Mouse (Mus musculus) heart, postnatal 10 days (tissue): ENCODE results near the gene Amn. TPM values are rescaled to one million over a fixed set of nuclear protein-coding genes. Genes with fewer than 3 reads are reported as not detected.

Experiments used
- DNase-seq, 2 experiments: peaks; one replicate each; pipeline ENCODE4 v3.0.0; 2021
- intact Hi-C: fragments of 180-260 bp; cut with DNase I; formaldehyde crosslinking; loops from one replicate; pipeline ENCODE4 v1.15.1; 2025
- total RNA-seq, 2 experiments: library from RNA; stranded (reverse); gene quantifications; 2 replicates each; pipeline ENCODE4 v1.2.3; 2021

The Amn gene
- not detected for total RNA-seq

DNA sequence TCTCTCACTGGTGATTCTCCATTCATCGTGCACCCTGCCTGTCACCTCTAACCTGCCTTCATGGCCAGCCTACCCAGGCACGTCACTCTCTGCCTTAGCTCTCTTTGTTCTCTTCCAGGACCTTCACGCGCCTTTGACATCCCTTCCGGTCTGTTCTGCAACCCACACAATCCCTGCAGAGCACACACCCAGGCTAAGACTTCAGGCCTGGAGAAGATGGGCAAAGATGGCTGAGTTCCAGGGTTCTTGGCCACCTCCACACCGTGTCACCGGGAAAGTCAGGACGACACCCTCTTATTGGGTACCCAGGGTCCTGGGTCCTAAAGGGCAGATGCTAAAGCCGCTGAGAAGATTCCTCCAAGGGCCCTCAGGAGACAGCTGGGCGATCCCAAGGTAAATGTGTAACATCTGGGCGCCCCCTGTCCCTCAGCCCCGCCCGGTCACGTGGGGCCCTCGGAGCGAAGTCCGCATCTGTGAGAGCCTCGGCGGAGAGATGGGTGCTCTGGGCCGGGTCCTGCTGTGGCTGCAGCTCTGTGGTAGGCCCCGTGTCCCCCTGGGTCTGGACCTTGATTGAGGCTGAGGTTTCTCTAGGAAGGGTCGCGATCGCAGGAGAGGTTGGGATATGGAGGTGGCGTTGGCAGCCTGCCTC lies at the start of gene Amn:
Amn (plus strand) TSS at position 467 of the 649 bp plus-strand sequence.
- DNase-seq = no peak
- intact Hi-C loops = loop anchor here (5.0 kb wide), 1 partner anchor 197 kb away; no protein-coding TSS in a partner anchor

DNA sequence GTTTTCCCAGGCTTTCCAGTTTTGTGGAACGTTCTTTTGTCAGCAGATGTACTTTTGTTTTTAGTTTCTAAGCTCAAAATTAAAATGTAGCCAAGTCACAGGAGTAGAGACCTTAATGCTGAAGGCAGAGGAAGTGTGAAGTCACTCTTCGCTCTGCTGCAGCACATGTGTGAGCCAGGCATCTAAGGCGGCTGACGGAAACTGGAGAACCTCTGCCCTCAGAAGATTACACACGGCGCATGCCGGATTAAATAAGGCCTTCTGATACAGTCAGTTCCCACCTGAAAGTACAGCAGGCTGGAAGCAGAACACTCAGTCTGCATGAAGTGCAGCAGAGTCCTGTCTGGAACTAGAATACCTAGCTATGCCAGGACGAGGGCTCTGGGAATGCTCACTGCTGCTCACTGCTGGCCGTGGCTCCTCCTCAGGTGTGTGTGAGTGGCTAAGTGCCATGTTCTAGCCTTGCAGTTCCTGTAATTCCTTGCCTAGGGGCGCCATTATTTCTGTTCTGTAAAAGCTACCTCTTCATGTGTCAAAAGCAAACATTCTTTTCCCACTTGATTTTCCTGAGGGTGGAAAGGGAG lies 45.6 kb upstream of the Amn start:
- intact Hi-C loops = no loop called here
- no peak for DNase-seq

DNA sequence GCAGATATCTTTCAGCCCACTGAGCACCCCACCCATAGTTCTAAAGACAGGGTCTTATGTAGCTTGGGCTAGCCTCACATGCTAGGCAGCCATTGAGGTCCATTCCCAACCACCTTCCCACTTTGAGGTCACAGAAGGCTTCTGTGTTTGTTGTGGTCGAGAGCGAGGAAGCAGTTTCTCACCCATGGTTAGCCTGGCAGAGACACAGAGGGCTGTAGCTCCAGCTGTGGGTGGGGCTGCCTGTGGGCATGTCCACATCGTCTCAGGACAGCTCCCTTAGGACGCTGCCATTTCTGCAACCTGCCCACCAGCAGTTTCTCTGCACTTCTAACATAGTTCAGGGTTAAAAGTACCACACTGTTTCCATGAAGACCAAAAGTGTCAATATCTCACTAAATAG lies 43.5 kb upstream of the Amn start:
- DNase-seq = no peak
- intact Hi-C loops = no loop called here

DNA sequence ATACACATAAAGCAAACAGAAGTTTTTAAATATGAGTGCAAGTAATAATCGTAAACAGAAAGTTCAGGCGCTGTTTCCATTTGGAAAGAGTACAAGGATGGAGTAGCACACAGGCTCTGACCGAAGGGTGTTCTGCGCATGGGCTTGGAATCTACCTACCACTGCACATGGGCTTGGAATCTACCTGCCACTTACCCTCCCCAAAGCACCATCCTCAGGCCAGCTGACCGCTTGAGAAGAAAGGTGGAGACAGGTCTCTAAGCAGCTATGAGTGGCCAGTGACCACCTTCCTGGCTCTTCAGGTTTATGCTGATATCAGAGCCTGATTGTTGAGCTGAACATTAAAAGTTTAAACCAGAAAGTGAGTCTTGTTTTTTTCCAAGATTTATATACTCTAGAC lies 42.4 kb upstream of the Amn start:
- intact Hi-C loops = no loop called here
- DNase-seq = no peak

DNA sequence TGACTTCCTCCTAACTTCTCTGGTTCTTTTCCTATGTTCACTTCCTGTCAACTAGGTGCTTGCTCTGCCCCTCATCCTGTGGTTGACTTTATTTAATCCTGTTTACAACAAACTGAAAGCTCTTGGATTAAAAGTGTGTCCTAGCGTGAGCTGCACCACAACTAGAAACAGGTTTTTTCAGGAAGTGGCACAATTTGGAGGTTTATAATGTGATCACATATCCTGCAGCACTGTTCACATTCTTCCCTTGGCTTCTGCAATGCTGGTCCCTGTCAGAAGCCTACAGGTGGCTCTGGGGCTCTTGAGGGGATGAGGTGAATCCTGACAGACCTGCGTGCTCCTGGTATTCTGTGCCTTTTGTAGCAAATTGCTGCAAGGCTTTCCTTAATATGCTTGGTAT lies 40.1 kb upstream of the Amn start:
- intact Hi-C loops = no loop called here
- no peak for DNase-seq

DNA sequence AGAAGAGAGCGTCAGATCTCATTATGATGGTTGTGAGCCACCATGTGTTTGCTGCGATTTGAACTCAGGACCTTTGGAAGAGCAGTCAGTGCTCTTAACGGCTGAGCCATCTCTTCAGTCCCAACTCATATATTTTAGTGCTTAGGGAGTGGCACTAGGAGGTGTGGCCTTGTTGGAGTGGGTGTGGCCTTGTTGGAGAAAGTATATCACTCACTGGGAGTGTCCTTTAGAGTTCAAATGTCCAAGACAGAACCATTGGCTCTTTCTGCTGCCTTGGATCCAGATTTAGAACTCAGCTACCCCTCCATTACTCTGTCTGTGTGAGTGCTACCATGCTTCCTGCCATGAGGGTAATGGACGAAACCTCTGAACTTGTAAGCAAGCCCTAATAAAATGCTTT lies 37.1 kb upstream of the Amn start:
- intact Hi-C loops = no loop called here
- no peak for DNase-seq

DNA sequence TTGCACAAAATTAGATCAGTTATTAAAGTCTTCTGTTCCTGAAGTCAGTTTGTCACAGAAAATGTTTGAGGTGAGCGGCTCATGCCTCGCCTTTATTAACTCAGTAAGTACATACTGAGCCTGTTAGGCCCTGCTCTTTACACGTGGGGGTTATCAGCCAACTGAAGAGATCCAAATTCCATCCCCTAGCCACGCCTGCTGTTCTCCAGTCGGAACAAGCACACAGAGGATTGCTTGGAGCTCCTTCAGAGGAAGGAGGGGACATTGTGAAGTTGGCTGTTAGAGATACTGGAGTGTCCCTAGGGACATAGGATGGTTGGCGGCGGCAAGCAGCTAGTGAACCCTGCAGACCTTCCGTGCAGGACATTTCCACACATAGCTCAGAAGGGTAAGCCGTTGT lies 36.5 kb upstream of the Amn start:
- DNase-seq = peak; percentile 8 to 13
- intact Hi-C loops = no loop called here

DNA sequence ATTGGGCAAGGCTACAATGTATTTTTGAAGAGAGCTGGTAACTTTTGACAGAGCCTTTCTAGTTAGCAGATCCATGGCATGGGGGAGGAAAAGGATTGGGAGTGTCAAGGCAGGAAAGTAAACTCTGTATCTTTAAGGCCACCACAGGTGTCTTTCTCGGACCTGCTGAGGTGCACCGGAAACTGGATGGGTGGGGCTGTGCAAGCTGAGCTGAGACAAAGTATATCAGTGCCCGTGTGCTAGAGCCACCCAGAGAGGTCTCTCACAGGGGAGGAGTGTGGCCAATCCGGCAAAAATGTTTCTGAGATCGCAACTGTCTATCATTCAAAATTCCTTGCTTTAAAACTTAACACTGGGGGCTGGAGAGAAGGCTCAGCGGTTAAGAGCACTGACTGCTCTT lies 35.3 kb upstream of the Amn start:
- intact Hi-C loops = no loop called here

DNA sequence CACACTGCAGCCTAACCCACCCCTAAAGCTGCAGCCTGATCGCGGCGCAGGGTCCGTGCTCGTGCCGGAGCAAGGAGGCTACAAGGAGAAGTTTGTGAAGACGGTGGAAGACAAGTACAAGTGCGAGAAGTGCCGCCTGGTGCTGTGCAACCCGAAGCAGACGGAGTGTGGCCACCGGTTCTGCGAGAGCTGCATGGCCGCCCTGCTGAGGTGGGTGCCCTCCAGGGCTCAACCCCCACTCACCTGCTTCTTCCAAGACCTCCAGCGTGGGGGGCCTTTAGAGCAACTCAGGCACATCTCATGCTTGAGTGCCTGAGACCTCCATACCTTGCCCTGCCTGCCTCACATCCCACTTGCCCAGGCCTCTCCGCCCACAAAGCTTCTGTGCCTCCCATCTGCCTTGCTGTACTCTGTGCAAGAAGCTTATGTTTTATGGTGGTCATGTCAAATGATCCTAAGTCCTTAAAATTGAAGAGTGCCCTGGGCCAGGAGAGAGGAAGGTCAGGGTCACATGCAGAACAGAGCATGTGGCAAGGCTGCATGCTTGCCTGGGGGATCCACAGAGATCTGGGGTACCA lies 33.2 kb upstream of the Amn start:
- no peak for DNase-seq
- intact Hi-C loops = no loop called here

More for the DNA sequence above, 35.3 kb upstream of the Amn start:
- no peak for DNase-seq

DNA sequence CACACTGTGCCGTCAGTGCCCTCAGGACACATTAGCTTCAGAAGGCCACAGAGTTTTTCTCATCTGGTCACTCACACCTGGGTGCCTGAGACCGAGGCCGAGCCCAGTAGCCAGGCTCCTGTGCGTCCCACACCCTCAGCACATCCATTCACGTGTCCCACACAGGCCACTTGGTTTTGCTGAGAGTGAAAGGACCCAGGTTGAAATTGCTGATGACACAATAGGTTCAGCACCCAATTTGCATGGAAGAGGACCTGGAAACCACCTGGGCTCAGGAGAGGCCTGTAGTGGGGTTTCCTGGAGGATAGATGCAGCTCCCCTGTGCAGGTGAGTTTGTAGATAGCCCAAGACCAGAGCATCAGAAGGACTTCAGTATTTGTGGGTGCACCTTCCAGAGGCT lies 32.5 kb upstream of the Amn start:
- intact Hi-C loops = no loop called here
- no peak for DNase-seq

DNA sequence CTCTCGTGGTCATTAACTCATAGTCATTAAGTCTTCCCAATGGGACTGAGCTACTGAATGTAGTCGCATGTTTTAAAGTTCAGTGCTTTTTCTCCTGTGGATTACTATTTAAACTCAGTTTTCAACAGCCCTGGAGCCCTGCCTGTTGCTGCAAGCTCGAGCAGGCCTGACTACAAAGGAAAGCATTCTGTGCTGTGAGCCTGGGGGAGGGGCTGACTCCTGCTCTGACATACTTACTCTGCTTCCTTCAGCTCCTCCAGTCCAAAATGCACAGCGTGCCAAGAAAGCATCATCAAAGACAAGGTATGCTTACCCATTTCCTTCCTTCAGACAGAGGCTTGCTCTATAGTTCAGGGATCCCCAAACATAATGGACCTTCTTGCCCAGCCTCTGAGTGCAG lies 32.1 kb upstream of the Amn start:
- peak in 1 of 2 experiments; percentile 13 for DNase-seq
- intact Hi-C loops = no loop called here

DNA sequence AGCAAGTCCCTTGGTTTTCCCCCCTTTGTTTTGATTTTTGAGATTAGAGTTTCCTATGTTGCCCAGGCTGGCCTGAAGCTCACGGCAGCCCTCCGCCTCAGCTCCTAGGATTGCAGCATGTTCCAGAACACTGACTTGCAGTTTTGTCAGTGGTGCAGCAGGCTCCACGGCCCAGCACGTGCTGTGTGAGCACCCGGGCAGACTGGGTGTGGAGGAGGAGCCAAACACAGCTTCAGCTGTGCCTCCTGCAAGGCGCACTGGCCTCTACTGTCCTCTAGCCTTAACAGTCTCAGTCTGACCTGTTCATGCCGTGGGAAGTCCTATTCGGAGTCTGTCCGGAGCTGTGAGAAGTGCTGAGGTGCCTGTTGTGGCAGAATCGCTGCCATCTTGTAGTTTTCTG lies 31.0 kb upstream of the Amn start:
- intact Hi-C loops = no loop called here
- no peak for DNase-seq

DNA sequence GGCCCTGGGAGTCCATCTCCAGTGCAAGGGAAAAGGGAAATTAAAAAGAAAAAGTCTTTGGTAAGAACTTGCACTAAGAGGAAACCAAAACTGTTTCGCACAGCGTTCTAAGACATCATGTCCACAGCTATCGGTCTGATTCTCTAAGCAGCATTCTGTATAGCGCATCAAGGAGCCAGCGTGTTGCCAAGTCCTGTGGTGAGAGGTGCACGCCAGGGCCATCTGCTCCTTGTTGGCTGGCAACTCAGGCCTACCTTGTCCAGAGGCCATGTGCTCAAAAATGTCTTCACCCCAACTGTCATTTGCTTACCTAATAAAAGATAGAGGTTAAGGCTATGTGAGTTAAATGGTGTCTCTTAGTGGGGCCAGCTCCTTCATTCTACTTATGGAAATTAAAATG lies 29.0 kb upstream of the Amn start:
- DNase-seq = no peak
- intact Hi-C loops = no loop called here

DNA sequence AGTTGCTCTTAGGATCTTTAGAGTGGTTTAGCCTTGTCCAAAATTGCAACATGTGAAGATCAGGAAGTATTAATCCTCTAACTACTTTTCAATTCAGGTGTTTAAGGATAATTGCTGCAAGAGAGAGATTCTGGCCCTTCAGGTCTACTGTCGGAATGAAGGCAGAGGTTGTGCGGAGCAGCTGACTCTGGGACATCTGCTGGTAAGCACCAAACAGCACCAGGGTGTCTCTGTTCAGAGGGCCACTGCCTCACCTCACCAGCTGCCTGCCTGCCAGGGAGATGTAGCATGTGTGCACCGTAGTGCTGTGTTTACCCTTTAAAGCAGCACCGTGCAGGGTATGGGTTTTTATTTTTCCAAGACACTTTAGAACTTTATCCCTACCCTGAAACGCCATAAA lies 28.5 kb upstream of the Amn start:
- intact Hi-C loops = no loop called here

DNA sequence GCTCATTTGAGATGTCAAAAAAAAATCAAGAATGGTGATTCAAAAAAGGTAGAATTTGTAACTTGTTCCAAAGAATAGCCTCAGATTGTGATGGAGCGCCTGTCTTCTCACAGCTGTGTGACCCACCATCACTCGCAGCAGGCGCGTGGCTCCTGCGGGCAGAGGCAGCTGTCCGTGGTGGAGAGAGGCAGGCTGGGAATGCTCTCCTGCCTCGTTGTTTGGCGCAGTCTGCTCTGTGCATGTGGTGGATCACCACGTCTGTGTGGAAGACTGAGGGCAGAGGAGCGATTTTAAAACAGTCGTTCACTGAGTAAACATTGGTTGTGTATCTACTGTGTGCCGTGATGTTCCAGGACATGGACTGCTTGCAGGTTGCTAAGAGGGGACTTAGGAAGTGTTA lies 27.2 kb upstream of the Amn start:
- intact Hi-C loops = no loop called here

More for the DNA sequence above, 28.5 kb upstream of the Amn start:
- DNase-seq = no peak

DNA sequence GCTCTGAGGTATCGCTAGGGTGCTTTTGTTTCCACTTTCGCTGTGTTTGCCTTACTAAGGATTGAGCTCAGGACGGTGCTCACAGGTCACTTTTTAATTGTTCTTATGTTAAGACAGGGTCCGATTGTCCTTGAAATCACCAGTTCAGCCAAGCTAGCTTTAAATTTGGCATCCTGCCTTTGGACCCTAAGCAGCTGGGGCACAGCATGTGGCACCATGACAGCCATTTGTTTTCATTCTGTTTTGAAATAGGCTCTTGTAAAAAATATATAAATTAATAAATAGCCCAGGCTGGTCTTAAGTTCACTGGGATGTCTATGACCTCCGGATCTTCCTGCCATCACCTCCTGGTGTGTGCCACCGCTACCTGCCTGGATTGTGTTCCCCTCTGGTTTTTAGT lies 25.8 kb upstream of the Amn start:
- intact Hi-C loops = no loop called here
- DNase-seq = no peak

More for the DNA sequence above, 27.2 kb upstream of the Amn start:
- no peak for DNase-seq

DNA sequence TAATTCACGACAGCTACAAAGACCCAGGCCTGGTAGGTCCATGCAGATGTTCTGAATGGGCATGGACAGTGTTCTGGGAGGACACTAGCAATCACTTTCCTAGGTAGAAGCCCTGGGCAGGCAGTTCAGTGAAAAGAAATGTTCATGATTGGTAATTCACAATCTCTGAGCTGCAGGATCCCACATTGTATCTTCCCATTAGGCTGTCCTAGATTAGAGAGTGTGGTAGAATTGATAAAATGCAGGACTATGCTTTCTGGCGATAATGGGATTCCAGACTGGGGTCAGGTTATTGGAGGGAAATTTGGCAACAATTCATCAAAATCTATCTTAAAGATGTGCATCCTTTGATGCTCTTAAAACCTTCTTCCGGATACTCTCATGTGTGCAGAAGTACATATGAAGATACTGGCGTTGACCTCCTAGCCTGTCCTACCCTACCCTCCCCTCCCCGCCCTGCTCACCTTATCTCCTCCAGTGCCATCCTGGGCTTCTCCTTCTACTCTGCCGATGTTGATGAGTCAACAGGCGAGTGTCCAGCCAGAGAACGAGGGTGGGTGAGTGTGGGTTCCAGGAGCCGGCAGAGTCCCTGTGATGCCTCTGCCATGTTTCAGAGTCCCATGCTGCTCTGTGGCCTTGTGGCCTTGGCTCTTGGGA lies 24.0 kb upstream of the Amn start:
- intact Hi-C loops = no loop called here
- no peak for DNase-seq

DNA sequence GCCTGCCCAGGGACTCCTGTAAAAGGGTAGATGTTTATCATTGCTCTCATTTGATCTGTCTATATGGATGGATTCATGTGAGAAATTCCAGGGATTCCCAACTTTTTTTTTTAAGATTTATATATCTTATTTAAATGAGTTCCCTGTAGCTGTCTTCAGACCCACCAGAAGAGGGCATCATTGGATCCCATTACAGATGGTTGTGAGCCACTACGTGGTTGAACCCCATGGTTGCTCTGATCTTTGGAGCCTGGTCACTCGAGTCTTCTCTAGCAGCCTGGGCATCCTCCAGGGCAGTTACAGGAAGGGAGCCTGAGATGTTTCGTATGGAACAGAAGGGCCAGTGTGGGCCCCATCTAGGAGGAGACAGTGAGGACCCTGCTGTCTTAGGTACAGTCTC lies 21.8 kb upstream of the Amn start:
- intact Hi-C loops = no loop called here

DNA sequence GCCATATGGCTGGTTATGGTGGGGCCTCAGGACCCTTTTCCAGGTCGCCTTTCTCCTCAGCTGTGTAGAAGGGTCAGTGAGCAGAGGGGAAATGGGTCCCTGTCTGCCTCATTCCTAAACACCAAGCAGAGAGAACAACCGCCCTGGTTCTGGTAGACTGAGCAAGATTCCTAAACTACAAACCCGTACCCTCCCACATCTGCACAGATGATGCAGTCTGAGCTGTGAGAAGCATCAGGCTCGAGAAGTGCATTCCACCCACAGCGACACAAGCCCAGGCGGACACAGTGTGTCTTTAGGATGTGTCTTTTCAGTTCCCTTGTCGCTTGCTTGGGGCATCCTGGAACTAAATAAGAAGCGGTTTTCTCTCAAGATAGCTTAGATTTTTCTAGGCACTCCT lies 20.8 kb upstream of the Amn start:
- no peak for DNase-seq
- intact Hi-C loops = loop anchor here (5.0 kb wide), 1 partner anchor 163 kb away; no protein-coding TSS in a partner anchor

More for the DNA sequence above, 21.8 kb upstream of the Amn start:
- DNase-seq = no peak

DNA sequence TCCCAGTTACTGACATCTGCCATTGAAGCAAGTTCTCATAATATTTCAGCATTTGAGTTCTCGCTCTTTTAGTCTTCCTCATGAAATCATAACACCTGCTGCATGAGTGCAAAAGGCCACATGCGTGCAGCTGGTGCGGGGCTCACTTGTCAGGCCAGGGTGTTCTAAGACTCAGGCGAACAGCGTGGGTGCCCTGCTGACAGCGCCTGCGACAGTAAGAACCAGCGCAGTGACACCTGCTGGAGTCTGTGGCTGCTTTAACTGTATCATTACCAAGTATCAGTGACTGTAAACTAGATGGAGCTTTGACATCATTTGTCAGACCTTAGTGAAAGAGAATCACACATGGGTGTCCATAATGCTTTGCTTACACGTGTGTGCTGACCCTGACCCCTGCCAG lies 19.7 kb upstream of the Amn start:
- intact Hi-C loops = loop anchor here (5.0 kb wide), 1 partner anchor 164 kb away; no protein-coding TSS in a partner anchor
- no peak for DNase-seq

DNA sequence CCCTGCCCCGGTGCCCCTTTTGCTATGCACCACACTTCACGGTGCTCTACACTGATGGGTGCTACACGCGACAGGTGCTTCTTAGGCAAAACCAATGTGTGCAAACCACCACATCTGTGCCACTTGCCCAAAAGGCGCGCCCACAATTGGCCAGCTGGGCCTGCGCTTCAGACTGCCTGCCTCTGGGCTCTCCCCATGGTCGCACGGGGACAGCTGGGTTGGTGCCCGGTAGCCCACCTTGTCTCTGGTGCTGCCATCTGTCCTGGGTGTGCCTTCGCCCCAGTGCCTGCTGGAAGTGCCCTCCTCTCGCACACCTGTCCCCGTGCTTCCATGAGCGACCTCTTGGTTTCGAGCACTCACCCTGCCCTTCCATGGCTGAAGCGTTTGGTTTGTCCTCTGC lies 7.2 kb upstream of the Amn start:
- intact Hi-C loops = no loop called here
- no peak for DNase-seq

DNA sequence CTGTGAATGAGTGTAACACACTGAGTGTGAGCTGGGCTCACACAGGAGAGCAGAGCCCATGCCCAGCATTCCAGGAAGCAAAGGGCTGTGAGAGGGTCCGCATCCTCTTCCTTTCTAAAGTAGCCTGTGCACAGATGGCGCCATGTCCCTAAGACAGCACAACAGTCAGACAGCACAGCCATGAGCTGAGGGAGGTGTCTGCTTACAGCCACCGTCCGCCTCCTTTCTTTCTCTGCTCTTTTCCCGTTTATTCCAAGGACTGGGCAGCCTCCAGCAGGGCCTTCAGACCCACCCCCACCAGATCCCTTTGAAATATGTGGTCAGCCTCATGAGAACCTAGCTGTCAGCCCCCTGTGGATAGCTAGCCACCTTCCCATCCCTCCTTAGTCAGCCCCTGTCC lies 5.7 kb upstream of the Amn start:
- intact Hi-C loops = loop anchor here (5.0 kb wide), 1 partner anchor 178 kb away; no protein-coding TSS in a partner anchor
- DNase-seq = no peak
